In the genomic region with DNA sequence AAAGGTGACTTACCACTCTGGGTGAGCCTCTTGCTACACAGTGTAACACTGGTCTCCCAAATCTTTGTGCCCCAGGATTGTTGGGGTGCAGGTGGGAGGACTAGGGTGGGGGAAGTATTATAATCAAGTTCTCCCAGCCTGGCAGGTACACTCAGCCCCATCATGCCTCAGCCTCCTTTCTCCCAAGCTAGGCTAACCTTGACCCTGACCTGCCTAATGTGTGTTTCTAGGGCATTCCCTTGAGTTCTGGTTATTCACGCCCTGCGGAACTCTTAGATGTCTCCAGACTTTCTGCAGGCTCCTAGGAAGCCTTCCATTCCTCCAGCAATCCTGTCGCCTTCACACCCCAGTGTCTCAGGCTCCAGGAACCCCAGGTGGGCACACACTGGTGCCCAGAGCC, we compare ENCODE assay signal across 13 mouse cellular contexts.
DNase-seq lines count a peak whose midpoint lies in the region; ATAC-seq lines count a peak whose summit lies in the region.
"Had no signal": no experiment of that assay in that cellular context is flagged by ENCODE, and none has a peak within 500 bp of the region (broad histone marks: within the 10 kb centered on the region; RNA-seq: fewer than 3 reads in every experiment).

No protein-coding gene starts in this region.

- H3K9me3 ChIP-seq in kidney, embryonic 14.5 days (ENCODE audit: control insufficient read depth, low read length): no peaks in the 10 kb centered on the region
- no peaks in the 10 kb centered on the region for H3K9me3 ChIP-seq in forebrain, embryonic 15.5 days
- H3K9me3 ChIP-seq in limb, embryonic 15.5 days: no peaks in the 10 kb centered on the region
- H3K9me3 ChIP-seq: liver, embryonic 13.5 days had no signal

- no peaks in the 10 kb centered on the region for H3K36me3 ChIP-seq in kidney, embryonic 14.5 days (ENCODE audit: control insufficient read depth, insufficient read depth, low read length)
- no peaks in the 10 kb centered on the region for H3K36me3 ChIP-seq in forebrain, embryonic 15.5 days
- no peaks in the 10 kb centered on the region for H3K36me3 ChIP-seq in limb, embryonic 15.5 days
- H3K36me3 ChIP-seq: liver, embryonic 13.5 days had no signal

- no peak overlapping the region for H3K4me3 ChIP-seq in kidney, embryonic 14.5 days (ENCODE audit: low read length)
- H3K4me3 ChIP-seq in forebrain, embryonic 15.5 days: no peak overlapping the region
- H3K4me3 ChIP-seq in limb, embryonic 15.5 days: no peak overlapping the region
- H3K4me3 ChIP-seq: liver, embryonic 13.5 days had no signal

- WGBS in kidney, embryonic 14.5 days: 44% methylated on average over 3 of the region's 3 CpGs
- WGBS in forebrain, embryonic 15.5 days: 19% methylated on average over 3 of the region's 3 CpGs
- 54% methylated on average over 3 of the region's 3 CpGs for WGBS in limb, embryonic 15.5 days

- no peak for ATAC-seq in kidney, embryonic 14.5 days (ENCODE audit: low FRiP score, low TSS enrichment)
- no peak for ATAC-seq in forebrain, embryonic 15.5 days (replicated peaks)
- no peak for ATAC-seq in limb, embryonic 15.5 days (ENCODE audit: insufficient number of reproducible peaks, low FRiP score, low TSS enrichment, low read depth)
- ATAC-seq in inflammation-experienced regulatory T-cells, adult 6 months: no peak
- ATAC-seq: Patski had no signal

- no peak overlapping the region for H3K4me2 ChIP-seq in kidney, embryonic 14.5 days (replicated peaks; ENCODE audit: low read depth, low read length)
- no peak overlapping the region for H3K4me2 ChIP-seq in forebrain, embryonic 15.5 days (replicated peaks)
- H3K4me2 ChIP-seq in limb, embryonic 15.5 days: no peak overlapping the region
- H3K4me2 ChIP-seq: liver, embryonic 13.5 days had no signal

- peaks cover 40% of the 10 kb centered on the region for H3K4me1 ChIP-seq in kidney, embryonic 14.5 days (ENCODE audit: control insufficient read depth, insufficient read depth, low read length)
- H3K4me1 ChIP-seq in forebrain, embryonic 15.5 days: peaks cover 58% of the 10 kb centered on the region
- H3K4me1 ChIP-seq in limb, embryonic 15.5 days: peaks cover 45% of the 10 kb centered on the region

- H3K27me3 ChIP-seq in kidney, embryonic 14.5 days (ENCODE audit: control insufficient read depth, insufficient read depth, low read length): no peaks in the 10 kb centered on the region
- no peaks in the 10 kb centered on the region for H3K27me3 ChIP-seq in forebrain, embryonic 15.5 days
- H3K27me3 ChIP-seq in limb, embryonic 15.5 days: 0 out of 2 replicates have a peak, but pooled peaks cover 13% of the 10 kb centered on the region
- H3K27me3 ChIP-seq: Patski had no signal

- H3K27ac ChIP-seq in kidney, embryonic 14.5 days (ENCODE audit: low read depth, low read length): peak overlapping the region; percentile 63; the same call in 1 of the 2 replicates
- H3K27ac ChIP-seq in forebrain, embryonic 15.5 days (replicated peaks): peak overlapping the region; percentile 83
- peak overlapping the region; percentile 66; the same call in 1 of the 2 replicates for H3K27ac ChIP-seq in limb, embryonic 15.5 days
- H3K27ac ChIP-seq: liver, embryonic 13.5 days had no signal

- no peak for DNase-seq in kidney, postnatal 10 days
- peak; percentile 56 for DNase-seq in R1 (ENCODE audit: low read depth, low spot score)
- DNase-seq in urinary bladder, postnatal 36 days (ENCODE audit: low spot score in 2 of 2): no peak
- no peak for DNase-seq in c-Kit-positive CD71-positive TER-119-positive erythroid progenitor cells, embryonic 14.5 days (ENCODE audit: low spot score)
- DNase-seq: B cell, adult 2 months; cerebellum, adult 8-10 months; liver, embryonic 13.5 days; thymus, postnatal 25 days had no signal

- H3K9ac ChIP-seq in kidney, embryonic 14.5 days (ENCODE audit: low read depth, low read length): no peak overlapping the region
- no peak overlapping the region; the same call in 1 of the 2 replicates for H3K9ac ChIP-seq in forebrain, embryonic 15.5 days (replicated peaks)
- H3K9ac ChIP-seq in limb, embryonic 15.5 days: no peak overlapping the region
- H3K9ac ChIP-seq: liver, embryonic 13.5 days had no signal
